Mouse (Mus musculus) liver, embryonic 14.5 days (tissue): ENCODE results near the gene Slc35f3. TPM values are rescaled to one million over a fixed set of nuclear protein-coding genes. Genes with fewer than 3 reads are reported as not detected.

ENCODE experiments used
- ATAC-seq: fragments of 200-750 bp; cut with Nextera tagmentation; 2 replicates; pipeline ENCODE4 v1.8.0; 2017; ENCODE audit warnings: moderate number of reproducible peaks, mild to moderate bottlenecking, moderate library complexity; ENCODE audit not compliant: insufficient read depth
- DNase-seq, 3 experiments: peaks; one replicate each; pipeline ENCODE4 v3.0.0-alpha.2; 2012 to 2013; ENCODE audit warnings: low read depth in 3 of 3, low spot score in 3 of 3
- H3K27ac ChIP-seq: fragments of 300-500 bp; sonication (generic); 2 replicates; pipeline ENCODE4 v1.5.1; 2014; ENCODE audit warnings: moderate library complexity, mild to moderate bottlenecking, control low read depth, inconsistent platforms
- H3K27me3 ChIP-seq: fragments of 300-500 bp; sonication (generic); 2 replicates; pipeline ENCODE4 v1.6.1; 2014; ENCODE audit warnings: mild to moderate bottlenecking, low read length, moderate library complexity; ENCODE audit not compliant: control insufficient read depth, insufficient read depth
- H3K36me3 ChIP-seq: fragments of 300-500 bp; sonication (generic); replicated peaks from 2 replicates; pipeline ENCODE4 v1.6.1; 2014; ENCODE audit warnings: low read depth; ENCODE audit not compliant: control insufficient read depth, insufficient read depth
- H3K4me1 ChIP-seq, 2 experiments: fragments of 200-500 bp in 1 of 2; fragments of 300-500 bp in 1 of 2; sonication (generic) in 1 of 2; replicated peaks; 2 replicates each; pipeline ENCODE4 v1.6.1; 2012 to 2014; ENCODE audit warnings: antibody characterized with exemption in 1 of 2, inconsistent platforms in 1 of 2, low read length in 1 of 2; ENCODE audit not compliant: control insufficient read depth in 2 of 2, insufficient read depth in 2 of 2
- H3K4me2 ChIP-seq: fragments of 300-500 bp; sonication (generic); 2 replicates; pipeline ENCODE4 v1.6.1; 2014; ENCODE audit warnings: low read depth, mild to moderate bottlenecking, control low read depth, moderate library complexity
- H3K4me3 ChIP-seq, 2 experiments: fragments of 200-500 bp in 1 of 2; fragments of 300-500 bp in 1 of 2; sonication (generic) in 1 of 2; 2 replicates each; pipeline ENCODE4 v1.5.1; 2012 to 2014; ENCODE audit warnings: low read depth in 2 of 2, low read length in 2 of 2, mild to moderate bottlenecking in 2 of 2, control low read depth in 1 of 2, inconsistent platforms in 1 of 2, moderate library complexity in 1 of 2; ENCODE audit not compliant: insufficient read depth in 1 of 2
- H3K9ac ChIP-seq: fragments of 300-500 bp; sonication (generic); replicated peaks from 2 replicates; pipeline ENCODE4 v1.6.1; 2014; ENCODE audit warnings: mild to moderate bottlenecking, control low read depth, moderate library complexity
- H3K9me3 ChIP-seq: fragments of 300-500 bp; sonication (generic); 2 replicates; pipeline ENCODE4 v1.6.1; 2016; ENCODE audit warnings: low read length, mixed read lengths; ENCODE audit not compliant: control insufficient read depth
- CTCF ChIP-seq: IDR thresholded peaks from 2 replicates; pipeline ENCODE4 v1.5.1; 2016; ENCODE audit warnings: antibody characterized with exemption, low read depth, control low read depth
- EP300 ChIP-seq: IDR thresholded peaks from 2 replicates; pipeline ENCODE4 v1.6.1; 2016; ENCODE audit warnings: antibody characterized with exemption, low read depth
- WGBS: fragments of 180-500 bp; shearing (Covaris S2); extraction: QIAGEN DNeasy Blood & Tissue Kit; methylation state at CpG from one replicate; pipeline ENCODE4 v1.1.7; 2014; ENCODE audit not compliant: insufficient replicate concordance; 5-methylcytosine and 5-hydroxymethylcytosine counted together
- polyA plus RNA-seq, 2 experiments: library from polyadenylated mRNA; depleted of rRNA in 1 of 2; stranded (reverse) in 1 of 2; unstranded in 1 of 2; fragments of >200 nt; fragmentation: Nextera tagmentation in 1 of 2; extraction: Ambion mirVana in 1 of 2; gene quantifications; 2 replicates each; pipeline versions ENCODE4 v1.2.1 to v1.2.3; 2012 to 2014

The Slc35f3 gene
- polyA plus RNA-seq, 2 experiments, result not detected

- Histone ChIP-seq H3K27me3 (no peaks in the 10 kb centered on the region), H3K4me1 (peaks cover 0 to 8% of the 10 kb centered on the region in 2 experiments; a peak in 3 of 4 replicates), H3K36me3 (peaks cover 11% of the 10 kb centered on the region), H3K9ac (peak within 1 kb of the TSS; percentile 64), H3K4me2 (peak within 1 kb of the TSS; percentile 79), H3K4me3 (peak within 1 kb of the TSS; percentile 69 to 85), H3K9me3 (no peaks in the 10 kb centered on the region), H3K27ac (peak within 1 kb of the TSS; percentile 66)
- DNase-seq, result peak; percentile 93 to 95 (median 94)
- under 1% methylated on average over 61 of the region's 61 CpGs for WGBS
- TF ChIP-seq EP300 (no peak), CTCF (no peak)
- peak; percentile 95 for ATAC-seq
These were observed 124.0 kb downstream of the Slc35f3 start, which contains the start of gene Coa6 for GRCm38 (mm10) chr8:126422174-126422919. Gene Coa6, plus strand, starts transcription at chr8:126422515.

- Histone ChIP-seq H3K4me2 (peak overlapping the region; percentile 79), H3K27me3 (no peaks in the 10 kb centered on the region), H3K9ac (peak overlapping the region; percentile 63), H3K27ac (no peak overlapping the region), H3K4me1 (peaks cover 0 to 8% of the 10 kb centered on the region in 2 experiments; a peak in 3 of 4 replicates), H3K9me3 (no peaks in the 10 kb centered on the region), H3K36me3 (peaks cover 15% of the 10 kb centered on the region), H3K4me3 (peak overlapping the region; percentile 69 to 85)
- ATAC-seq (no peak; the same call in 1 of the 2 replicates), DNase-seq (no peak)
- no peak for TF ChIP-seq CTCF
- TF ChIP-seq EP300, result no peak
- WGBS, result 10% methylated on average over 9 of the region's 9 CpGs
These were observed 124.6 kb downstream of the Slc35f3 start for GRCm38 (mm10) chr8:126422920-126423300.

GRCm38 (mm10) chr8:126424163-126424562 is 125.8 kb downstream of the Slc35f3 start:
- H3K9ac ChIP-seq, result no peak overlapping the region
- H3K27ac ChIP-seq, result no peak overlapping the region
- H3K4me2 ChIP-seq, result no peak overlapping the region
- no peak for ATAC-seq
- no peaks in the 10 kb centered on the region for H3K9me3 ChIP-seq
- no peak for TF ChIP-seq CTCF
- no peak for TF ChIP-seq EP300
- DNase-seq, result no peak
- H3K4me3 ChIP-seq, result no peak overlapping the region
- H3K4me1 ChIP-seq, result peaks cover 0 to 8% of the 10 kb centered on the region in 2 experiments; a peak in 3 of 4 replicates
- 75% methylated on average over 4 of the region's 4 CpGs for WGBS
- H3K36me3 ChIP-seq, result peaks cover 26% of the 10 kb centered on the region
- H3K27me3 ChIP-seq, result no peaks in the 10 kb centered on the region

- 62% methylated on average over 1 of the region's 1 CpGs for WGBS
- TF ChIP-seq EP300, result no peak
- TF ChIP-seq CTCF, result no peak
- peaks cover 0 to 8% of the 10 kb centered on the region in 2 experiments; a peak in 3 of 4 replicates for H3K4me1 ChIP-seq
These were observed 126.6 kb downstream of the Slc35f3 start for GRCm38 (mm10) chr8:126424946-126425345.

GRCm38 (mm10) chr8:126429635-126430034 is 131.3 kb downstream of the Slc35f3 start:
- no peak overlapping the region for H3K4me2 ChIP-seq
- H3K4me1 ChIP-seq, result no peaks in the 10 kb centered on the region
- H3K9ac ChIP-seq, result no peak overlapping the region
- no peak overlapping the region for H3K4me3 ChIP-seq
- WGBS, result 79% methylated on average over 5 of the region's 5 CpGs
- DNase-seq (no peak), ATAC-seq (no peak)
- H3K9me3 ChIP-seq, result no peaks in the 10 kb centered on the region
- no peak overlapping the region for H3K27ac ChIP-seq
- H3K27me3 ChIP-seq, result no peaks in the 10 kb centered on the region
- no peak for TF ChIP-seq EP300
- no peak for TF ChIP-seq CTCF
- peaks cover 29% of the 10 kb centered on the region for H3K36me3 ChIP-seq

More at GRCm38 (mm10) chr8:126424946-126425345, 126.6 kb downstream of the Slc35f3 start:
- Histone ChIP-seq H3K4me3 (no peak overlapping the region), H3K4me2 (no peak overlapping the region), H3K9ac (no peak overlapping the region), H3K9me3 (no peaks in the 10 kb centered on the region), H3K36me3 (peaks cover 26% of the 10 kb centered on the region), H3K27ac (no peak overlapping the region), H3K27me3 (no peaks in the 10 kb centered on the region)
- DNase-seq, result no peak
- no peak for ATAC-seq
